Mouse (Mus musculus): Measurements from ENCODE around the gene Aplnr. TPM values are rescaled to one million over a fixed set of nuclear protein-coding genes. Genes with fewer than 3 reads are reported as not detected.

The Aplnr gene
- total and polyA plus RNA-seq, 3 experiments: not detected

DNA sequence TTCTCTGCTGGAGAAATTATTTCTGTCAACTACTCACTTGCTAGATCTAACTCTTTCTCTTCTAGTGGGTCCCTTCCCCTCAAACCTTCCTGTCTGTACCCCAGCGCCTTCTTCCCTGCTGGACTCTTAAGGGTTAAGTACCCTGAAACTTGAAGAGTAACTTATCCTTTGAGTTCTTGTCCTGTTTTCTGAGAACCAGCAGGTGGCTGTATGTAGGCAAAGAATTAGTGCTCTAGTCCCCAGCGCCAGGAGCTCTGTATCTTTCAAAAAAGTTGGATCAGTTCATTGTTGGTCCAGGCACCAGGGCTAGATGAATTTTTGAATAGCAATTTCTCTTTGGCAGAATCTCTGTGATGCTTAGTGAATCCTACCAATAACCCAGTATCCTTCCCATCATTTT lies 2.1 kb downstream of the Aplnr start:
- Histone ChIP-seq H3K79me2 (ENCODE audit: control insufficient read depth, insufficient read depth, low read length, poor library complexity) (no peaks in the 10 kb centered on the region), H3K27me3 (ENCODE audit: control insufficient read depth in 1 of 2, insufficient read depth in 2 of 2, low read length in 2 of 2) (no peaks in the 10 kb centered on the region; a peak in 1 of 4 replicates), H3K9me3 (replicated peaks; ENCODE audit: insufficient read depth, low read length) (no peaks in the 10 kb centered on the region), H3K4me3 (ENCODE audit: control insufficient read depth in 1 of 2, insufficient read depth in 1 of 2, low read depth in 2 of 2, low read length in 2 of 2) (no peak overlapping the region), H3K4me1 (ENCODE audit: control insufficient read depth in 1 of 2, insufficient read depth in 2 of 2, low read length in 2 of 2) (no peaks in the 10 kb centered on the region), H3K27ac (ENCODE audit: control insufficient read depth, low read depth, low read length) (no peak overlapping the region), H3K36me3 (ENCODE audit: control insufficient read depth in 1 of 2, insufficient read depth in 2 of 2, low read length in 2 of 2) (no peaks in the 10 kb centered on the region), H3K9ac (ENCODE audit: control insufficient read depth, low read depth, low read length, poor library complexity, severe bottlenecking) (no peak overlapping the region)
- TF ChIP-seq CHD2 (IDR thresholded peaks at IDR 0.05; ENCODE audit: low read length) (no peak), TBP (IDR thresholded peaks at IDR 0.05; ENCODE audit: low read depth, low read length) (no peak), TCF12 (IDR thresholded peaks at IDR 0.05; ENCODE audit: low read depth, low read length) (no peak), POLR2A (IDR thresholded peaks at IDR 0.05; ENCODE audit: control insufficient read depth in 1 of 2, insufficient read depth in 1 of 2, low read depth in 1 of 2, low read length in 2 of 2, poor library complexity in 1 of 2) (no peak), MYC (IDR thresholded peaks at IDR 0.05; ENCODE audit: low read depth, low read length) (no peak), ZMIZ1 (IDR thresholded peaks at IDR 0.05; ENCODE audit: low read depth, low read length) (no peak), E2F4 (IDR thresholded peaks at IDR 0.05; ENCODE audit: borderline replicate concordance, low read depth, low read length) (no peak), RAD21 (IDR thresholded peaks at IDR 0.05; ENCODE audit: low read depth, low read length) (no peak), USF1 (IDR thresholded peaks at IDR 0.05; ENCODE audit: low read depth, low read length) (no peak), HCFC1 (IDR thresholded peaks at IDR 0.05; ENCODE audit: low read depth, low read length) (no peak), CHD1 (IDR thresholded peaks at IDR 0.05; ENCODE audit: low read depth, low read length) (no peak)
- no peak for DNase-seq (ENCODE audit: low read depth, low spot score)

DNA sequence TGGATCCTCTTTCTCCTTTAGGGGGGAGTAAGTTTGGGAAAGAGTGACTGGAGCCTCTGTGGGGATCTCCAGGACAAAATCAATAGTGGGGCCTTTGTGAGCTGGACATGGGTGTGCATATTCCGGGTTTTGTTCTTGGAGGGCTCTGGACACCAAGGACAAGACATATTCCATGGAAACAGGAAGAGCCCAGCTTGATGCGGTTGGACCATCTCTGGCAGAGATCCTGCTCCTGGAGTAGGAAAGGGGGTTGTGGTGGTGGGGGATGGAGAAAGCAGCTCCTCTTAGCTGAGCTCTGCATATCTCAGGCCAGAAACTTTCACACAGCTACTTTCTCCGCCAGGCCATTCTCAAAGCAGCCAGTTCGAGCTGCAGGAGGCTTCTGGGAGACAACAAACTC lies 3.4 kb downstream of the Aplnr start:
- Histone ChIP-seq H3K4me3 (ENCODE audit: control insufficient read depth in 1 of 2, insufficient read depth in 1 of 2, low read depth in 2 of 2, low read length in 2 of 2) (no peak overlapping the region), H3K4me1 (ENCODE audit: control insufficient read depth in 1 of 2, insufficient read depth in 2 of 2, low read length in 2 of 2) (no peaks in the 10 kb centered on the region), H3K9me3 (replicated peaks; ENCODE audit: insufficient read depth, low read length) (no peaks in the 10 kb centered on the region), H3K36me3 (ENCODE audit: control insufficient read depth in 1 of 2, insufficient read depth in 2 of 2, low read length in 2 of 2) (no peaks in the 10 kb centered on the region), H3K79me2 (ENCODE audit: control insufficient read depth, insufficient read depth, low read length, poor library complexity) (no peaks in the 10 kb centered on the region), H3K27me3 (ENCODE audit: control insufficient read depth in 1 of 2, insufficient read depth in 2 of 2, low read length in 2 of 2) (no peaks in the 10 kb centered on the region; a peak in 2 of 4 replicates), H3K9ac (ENCODE audit: control insufficient read depth, low read depth, low read length, poor library complexity, severe bottlenecking) (no peak overlapping the region), H3K27ac (ENCODE audit: control insufficient read depth, low read depth, low read length) (no peak overlapping the region)
- TF ChIP-seq MEF2A (IDR thresholded peaks at IDR 0.05; ENCODE audit: extremely low read depth, insufficient replicate concordance, low read depth, low read length, poor library complexity, severe bottlenecking) (no peak), HCFC1 (IDR thresholded peaks at IDR 0.05; ENCODE audit: low read depth, low read length) (no peak), CTCF (IDR thresholded peaks at IDR 0.05 in 2 of 3, conservative IDR thresholded peaks at IDR 0.05 in 1 of 3; ENCODE audit: control insufficient read depth in 1 of 3, insufficient read depth in 1 of 3, low read depth in 2 of 3, low read length in 3 of 3, poor library complexity in 1 of 3, severe bottlenecking in 1 of 3) (no peak), TBP (IDR thresholded peaks at IDR 0.05; ENCODE audit: low read depth, low read length) (no peak), MYC (IDR thresholded peaks at IDR 0.05; ENCODE audit: low read depth, low read length) (no peak), UBTF (IDR thresholded peaks at IDR 0.05; ENCODE audit: borderline replicate concordance, insufficient read depth, low read depth, low read length) (no peak), MAFK (IDR thresholded peaks at IDR 0.05; ENCODE audit: borderline replicate concordance, low read depth, low read length) (no peak), ZKSCAN1 (IDR thresholded peaks at IDR 0.05; ENCODE audit: low read depth, low read length) (no peak)
- DNase-seq (ENCODE audit: low read depth, low spot score): no peak
